In genomic region chr17:80833355-80834175, GRCm38 (mm10) we compare ENCODE assay signal across 11 mouse cellular contexts.
DNase-seq lines count a peak whose midpoint lies in the region; ATAC-seq and TF ChIP-seq lines count a peak whose summit lies in the region.
"Had no signal": no experiment of that assay in that cellular context is flagged by ENCODE, and none has a peak within 500 bp of the region (broad histone marks: within the 10 kb centered on the region; RNA-seq: fewer than 3 reads in every experiment).

No protein-coding gene starts in this region.

- peak; percentile 47; the same call in 1 of the 2 replicates for ATAC-seq in lung, embryonic 15.5 days (ENCODE audit: borderline replicate concordance, extremely low read depth, low FRiP score, low TSS enrichment)
- no peak for ATAC-seq in neural tube, embryonic 15.5 days (ENCODE audit: low FRiP score)
- no peak for ATAC-seq in forebrain, postnatal 0 days

- H3K4me3 ChIP-seq in ES-E14 (ENCODE audit: insufficient read depth in 1 of 2, low read depth in 1 of 2, low read length in 2 of 2, poor library complexity in 1 of 2, severe bottlenecking in 1 of 2): no peak overlapping the region
- H3K4me3 ChIP-seq in lung, embryonic 15.5 days: no peak overlapping the region
- no peak overlapping the region for H3K4me3 ChIP-seq in neural tube, embryonic 15.5 days (replicated peaks)
- no peak overlapping the region for H3K4me3 ChIP-seq in forebrain, postnatal 0 days (ENCODE audit: low read depth, low read length)
- H3K4me3 ChIP-seq: erythroblast, embryonic 14.5 days; limb, embryonic 15.5 days had no signal

- H3K27me3 ChIP-seq in lung, embryonic 15.5 days: no peaks in the 10 kb centered on the region
- no peaks in the 10 kb centered on the region for H3K27me3 ChIP-seq in neural tube, embryonic 15.5 days (replicated peaks)
- H3K27me3 ChIP-seq in forebrain, postnatal 0 days (ENCODE audit: insufficient read depth, low read length): no peaks in the 10 kb centered on the region
- H3K27me3 ChIP-seq: limb, embryonic 15.5 days had no signal

- peak overlapping the region; percentile 51; the same call in 1 of the 2 replicates for H3K9ac ChIP-seq in ES-E14 (ENCODE audit: insufficient read depth, low read depth, low read length, poor library complexity, severe bottlenecking)
- no peak overlapping the region for H3K9ac ChIP-seq in lung, embryonic 15.5 days
- H3K9ac ChIP-seq in neural tube, embryonic 15.5 days (replicated peaks): no peak overlapping the region
- no peak overlapping the region for H3K9ac ChIP-seq in forebrain, postnatal 0 days
- H3K9ac ChIP-seq: hindbrain, embryonic 14.5 days; limb, embryonic 15.5 days had no signal

- no peaks in the 10 kb centered on the region for H3K9me3 ChIP-seq in ES-E14 (ENCODE audit: control insufficient read depth, insufficient read depth, low read depth, low read length)
- no peaks in the 10 kb centered on the region for H3K9me3 ChIP-seq in lung, embryonic 15.5 days
- no peaks in the 10 kb centered on the region for H3K9me3 ChIP-seq in neural tube, embryonic 15.5 days (replicated peaks)
- no peaks in the 10 kb centered on the region for H3K9me3 ChIP-seq in forebrain, postnatal 0 days (ENCODE audit: low read length)
- H3K9me3 ChIP-seq: limb, embryonic 15.5 days had no signal

- in situ Hi-C loops in ES-E14 (cut with MboI; ENCODE audit: low sequenced_read_pairs in 2 of 2, unreplicated experiment in 2 of 2): no loop called here

- DNase-seq in kidney, adult 11 months: peak; percentile 51
- no peak for DNase-seq in kidney, postnatal 14 days
- no peak for DNase-seq in ES-E14 (ENCODE audit: low read depth, low spot score)
- DNase-seq in induced T-regulatory cell, adult 2 months (ENCODE audit: low read depth): peak; percentile 3
- no peak for DNase-seq in T-cell, adult 2 months (ENCODE audit: low spot score)
- no peak for DNase-seq in forebrain, postnatal 0 days

- peak overlapping the region; percentile 34 for H3K4me2 ChIP-seq in lung, embryonic 15.5 days
- no peak overlapping the region for H3K4me2 ChIP-seq in neural tube, embryonic 15.5 days
- no peak overlapping the region for H3K4me2 ChIP-seq in forebrain, postnatal 0 days (ENCODE audit: low read depth)
- H3K4me2 ChIP-seq: hindbrain, embryonic 14.5 days; limb, embryonic 15.5 days had no signal

- no peak overlapping the region for H3K27ac ChIP-seq in ES-E14 (ENCODE audit: insufficient read depth, low read depth, low read length, poor library complexity, severe bottlenecking)
- peak overlapping the region; percentile 48 for H3K27ac ChIP-seq in lung, embryonic 15.5 days
- no peak overlapping the region for H3K27ac ChIP-seq in neural tube, embryonic 15.5 days (replicated peaks)
- H3K27ac ChIP-seq in forebrain, postnatal 0 days (ENCODE audit: low read depth, low read length): no peak overlapping the region
- H3K27ac ChIP-seq: hindbrain, embryonic 14.5 days; limb, embryonic 15.5 days had no signal

- 33% methylated on average over 10 of the region's 10 CpGs for WGBS in lung, embryonic 15.5 days
- WGBS in neural tube, embryonic 15.5 days: 44% methylated on average over 10 of the region's 10 CpGs
- WGBS in forebrain, postnatal 0 days: 38% methylated on average over 10 of the region's 10 CpGs

- H3K36me3 ChIP-seq in ES-E14 (ENCODE audit: control insufficient read depth, insufficient read depth, low read length, poor library complexity, severe bottlenecking): no peaks in the 10 kb centered on the region
- no peaks in the 10 kb centered on the region for H3K36me3 ChIP-seq in lung, embryonic 15.5 days
- no peaks in the 10 kb centered on the region for H3K36me3 ChIP-seq in neural tube, embryonic 15.5 days
- no peaks in the 10 kb centered on the region for H3K36me3 ChIP-seq in forebrain, postnatal 0 days (ENCODE audit: insufficient read depth)
- H3K36me3 ChIP-seq: limb, embryonic 15.5 days had no signal

- no peak; the same call in 1 of the 2 replicates for TF ChIP-seq CTCF in forebrain, postnatal 0 days (IDR thresholded peaks at IDR 0.05; ENCODE audit: low read depth)

- peaks cover 0 to 5% of the 10 kb centered on the region in 2 experiments; a peak in 1 of 4 replicates for H3K4me1 ChIP-seq in ES-E14 (ENCODE audit: control insufficient read depth in 2 of 2, insufficient read depth in 2 of 2, low read length in 2 of 2, poor library complexity in 1 of 2)
- peaks cover 15% of the 10 kb centered on the region for H3K4me1 ChIP-seq in lung, embryonic 15.5 days
- no peaks in the 10 kb centered on the region for H3K4me1 ChIP-seq in neural tube, embryonic 15.5 days
- H3K4me1 ChIP-seq in forebrain, postnatal 0 days (ENCODE audit: insufficient read depth): no peaks in the 10 kb centered on the region

TF ChIP-seq in ES-E14, 5 proteins besides CTCF, POLR2A, EP300 and RAD21:
- TF ChIP-seq MAFK (IDR thresholded peaks at IDR 0.05; ENCODE audit: insufficient read depth, low read depth, low read length): no peak
- no peak for TF ChIP-seq HCFC1 (IDR thresholded peaks at IDR 0.05; ENCODE audit: borderline replicate concordance, insufficient read depth, low read length)
- TF ChIP-seq ZC3H11A (IDR thresholded peaks at IDR 0.05; ENCODE audit: borderline replicate concordance, low read depth, low read length): 0 out of 2 replicates have a peak, but pooled peaks have one; percentile 10
- TF ChIP-seq ZNF384 (IDR thresholded peaks at IDR 0.05; ENCODE audit: low read depth, low read length): no peak
- TF ChIP-seq CHD2 (IDR thresholded peaks at IDR 0.05; ENCODE audit: low read depth, low read length): no peak
TF ChIP-seq in ES-E14: peak in this region for 1.

Comparison
In these comparisons a context has a peak if more than half of its experiments do, and no peak if none do; other contexts are left out.
1. DNase-seq: peak in kidney, adult 11 months (single experiment) and induced T-regulatory cell, adult 2 months (single experiment); none in kidney, postnatal 14 days (single experiment), ES-E14 (single experiment), T-cell, adult 2 months (single experiment) and forebrain, postnatal 0 days (single experiment).